In the genomic region with DNA sequence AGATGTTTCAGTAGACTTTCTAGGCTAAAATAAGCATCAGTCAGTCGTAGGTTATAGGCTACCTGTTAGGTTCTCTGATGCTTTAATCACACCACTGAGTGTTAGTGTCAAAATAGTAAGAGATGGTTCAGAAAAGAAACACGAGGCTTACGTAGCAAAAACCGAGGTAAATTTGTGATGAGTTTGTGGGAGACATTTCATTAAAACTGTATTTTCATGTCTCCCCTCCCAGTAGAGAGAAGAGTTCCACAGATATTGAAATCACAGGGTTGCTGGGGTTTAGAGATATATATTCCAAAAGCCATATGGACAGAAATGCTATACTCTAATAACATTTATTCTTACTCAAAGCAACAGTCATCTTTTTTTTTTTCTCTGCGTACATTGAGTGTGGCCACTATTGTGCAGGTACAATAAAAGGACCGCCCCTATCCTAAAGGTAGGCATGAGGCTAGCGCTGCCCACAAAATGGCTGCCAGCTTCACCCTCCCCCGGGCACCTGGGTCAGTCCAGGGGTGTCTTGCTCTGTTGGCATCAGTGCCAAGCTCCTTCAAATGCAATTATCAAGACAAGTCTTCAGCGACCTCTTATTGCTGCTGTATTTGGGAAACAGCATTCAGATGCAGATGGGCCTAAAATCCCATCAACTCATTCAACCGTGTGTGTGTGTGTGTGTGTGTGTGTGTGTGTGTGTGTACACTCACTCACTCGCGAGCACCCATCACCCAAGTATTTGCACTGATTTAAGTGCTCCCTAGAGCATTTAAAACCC, we compare ENCODE assay signal across 11 mouse cellular contexts.
DNase-seq lines count a peak whose midpoint lies in the region; ATAC-seq and TF ChIP-seq lines count a peak whose summit lies in the region.
"Had no signal": no experiment of that assay in that cellular context is flagged by ENCODE, and none has a peak within 500 bp of the region (broad histone marks: within the 10 kb centered on the region; RNA-seq: fewer than 3 reads in every experiment).

No protein-coding gene starts in this region.

- no peak for ATAC-seq in kidney, embryonic 16.5 days (ENCODE audit: low FRiP score, low TSS enrichment)
- ATAC-seq in limb, embryonic 12.5 days (ENCODE audit: insufficient number of reproducible peaks, insufficient read depth, low FRiP score, low TSS enrichment, low read depth): no peak
- peak; percentile 30; the same call in 1 of the 2 replicates for ATAC-seq in neural tube, embryonic 15.5 days (ENCODE audit: low FRiP score)
- ATAC-seq in liver, embryonic 11.5 days (replicated peaks; ENCODE audit: low FRiP score): no peak

- H3K9me3 ChIP-seq in kidney, embryonic 16.5 days (ENCODE audit: low read length): no peaks in the 10 kb centered on the region
- no peaks in the 10 kb centered on the region for H3K9me3 ChIP-seq in forebrain, embryonic 10.5 days
- no peaks in the 10 kb centered on the region for H3K9me3 ChIP-seq in limb, embryonic 12.5 days
- H3K9me3 ChIP-seq in neural tube, embryonic 15.5 days (replicated peaks): no peaks in the 10 kb centered on the region
- no peaks in the 10 kb centered on the region for H3K9me3 ChIP-seq in liver, embryonic 11.5 days (ENCODE audit: control insufficient read depth, low read length)

- H3K9ac ChIP-seq in kidney, embryonic 16.5 days (replicated peaks; ENCODE audit: low read length): no peak overlapping the region
- no peak overlapping the region for H3K9ac ChIP-seq in limb, embryonic 12.5 days (replicated peaks)
- no peak overlapping the region for H3K9ac ChIP-seq in neural tube, embryonic 15.5 days (replicated peaks)
- H3K9ac ChIP-seq in liver, embryonic 11.5 days (ENCODE audit: low read depth, low read length): no peak overlapping the region

- 67% methylated on average over 12 of the region's 12 CpGs for WGBS in kidney, embryonic 16.5 days
- WGBS in forebrain, embryonic 10.5 days: 28% methylated on average over 12 of the region's 12 CpGs
- 72% methylated on average over 12 of the region's 12 CpGs for WGBS in limb, embryonic 12.5 days
- 53% methylated on average over 12 of the region's 12 CpGs for WGBS in neural tube, embryonic 15.5 days
- 64% methylated on average over 12 of the region's 12 CpGs for WGBS in liver, embryonic 11.5 days
- WGBS in lung, adult 2 months: 72% methylated on average over 12 of the region's 12 CpGs

- no peaks in the 10 kb centered on the region for H3K36me3 ChIP-seq in kidney, embryonic 16.5 days (ENCODE audit: insufficient read depth, low read length)
- H3K36me3 ChIP-seq in forebrain, embryonic 10.5 days (replicated peaks): no peaks in the 10 kb centered on the region
- H3K36me3 ChIP-seq in limb, embryonic 12.5 days: no peaks in the 10 kb centered on the region
- no peaks in the 10 kb centered on the region for H3K36me3 ChIP-seq in neural tube, embryonic 15.5 days
- no peaks in the 10 kb centered on the region for H3K36me3 ChIP-seq in liver, embryonic 11.5 days (ENCODE audit: control insufficient read depth, insufficient read depth, low read length)

- H3K4me2 ChIP-seq in kidney, embryonic 16.5 days (replicated peaks; ENCODE audit: low read depth, low read length): peak overlapping the region; percentile 30; the same call in 1 of the 2 replicates
- H3K4me2 ChIP-seq in limb, embryonic 12.5 days: peak overlapping the region; percentile 34
- peak overlapping the region; percentile 53 for H3K4me2 ChIP-seq in neural tube, embryonic 15.5 days
- no peak overlapping the region for H3K4me2 ChIP-seq in liver, embryonic 11.5 days

- no peak for DNase-seq in kidney, postnatal 4 days
- DNase-seq in forebrain, embryonic 10.5 days (ENCODE audit: extremely low spot score, low spot score): peak; percentile 72
- no peak for DNase-seq in liver, embryonic 11.5 days (ENCODE audit: low spot score)
- no peak for DNase-seq in urinary bladder, postnatal 14 days (ENCODE audit: low spot score)
- no peak for DNase-seq in lung, adult 2 months
- DNase-seq: heart, postnatal 14 days; kidney, postnatal 14 days; right cerebral cortex, adult 18-20 months had no signal

- 0 out of 2 replicates have a peak, but pooled peaks cover 3% of the 10 kb centered on the region for H3K4me1 ChIP-seq in kidney, embryonic 16.5 days (ENCODE audit: insufficient read depth, low read length)
- H3K4me1 ChIP-seq in forebrain, embryonic 10.5 days: peaks cover 48% of the 10 kb centered on the region
- peaks cover 14% of the 10 kb centered on the region for H3K4me1 ChIP-seq in limb, embryonic 12.5 days (replicated peaks)
- H3K4me1 ChIP-seq in neural tube, embryonic 15.5 days: peaks cover 17% of the 10 kb centered on the region
- no peaks in the 10 kb centered on the region for H3K4me1 ChIP-seq in liver, embryonic 11.5 days (replicated peaks; ENCODE audit: control insufficient read depth, insufficient read depth, low read length)
- H3K4me1 ChIP-seq in lung, adult 2 months (ENCODE audit: control insufficient read depth, insufficient read depth, low read length): no peaks in the 10 kb centered on the region

- no peak for TF ChIP-seq POLR2A in lung, adult 2 months (IDR thresholded peaks at IDR 0.05; ENCODE audit: borderline replicate concordance, extremely low read depth, low read depth, low read length)

- H3K27ac ChIP-seq in kidney, embryonic 16.5 days (ENCODE audit: low read length): no peak overlapping the region
- peak overlapping the region; percentile 85 for H3K27ac ChIP-seq in forebrain, embryonic 10.5 days
- no peak overlapping the region for H3K27ac ChIP-seq in limb, embryonic 12.5 days
- H3K27ac ChIP-seq in neural tube, embryonic 15.5 days (replicated peaks): no peak overlapping the region
- H3K27ac ChIP-seq in liver, embryonic 11.5 days (ENCODE audit: low read depth, low read length): no peak overlapping the region

- no peak for TF ChIP-seq CTCF in lung, adult 2 months (IDR thresholded peaks at IDR 0.05; ENCODE audit: insufficient read depth, low read length)

- H3K27me3 ChIP-seq in kidney, embryonic 16.5 days (ENCODE audit: insufficient read depth, low read length): no peaks in the 10 kb centered on the region
- H3K27me3 ChIP-seq in forebrain, embryonic 10.5 days (ENCODE audit: poor library complexity, severe bottlenecking): peaks cover 10% of the 10 kb centered on the region
- 0 out of 2 replicates have a peak, but pooled peaks cover 2% of the 10 kb centered on the region for H3K27me3 ChIP-seq in limb, embryonic 12.5 days
- no peaks in the 10 kb centered on the region for H3K27me3 ChIP-seq in neural tube, embryonic 15.5 days (replicated peaks)
- H3K27me3 ChIP-seq in liver, embryonic 11.5 days (replicated peaks; ENCODE audit: control insufficient read depth, insufficient read depth, low read length): 0 out of 2 replicates have a peak, but pooled peaks cover 4% of the 10 kb centered on the region

- no peak overlapping the region for H3K4me3 ChIP-seq in kidney, embryonic 16.5 days (ENCODE audit: low read length)
- H3K4me3 ChIP-seq in forebrain, embryonic 10.5 days: peak overlapping the region; percentile 42
- H3K4me3 ChIP-seq in limb, embryonic 12.5 days (replicated peaks): no peak overlapping the region
- H3K4me3 ChIP-seq in neural tube, embryonic 15.5 days (replicated peaks): no peak overlapping the region
- H3K4me3 ChIP-seq in liver, embryonic 11.5 days (ENCODE audit: low read depth, low read length): no peak overlapping the region
- H3K4me3 ChIP-seq in lung, adult 2 months (replicated peaks; ENCODE audit: extremely low read depth, low read depth, low read length): no peak overlapping the region
